In genomic region chr17:85622493-85623157, GRCm38 (mm10) we compare ENCODE assay signal across 18 mouse cellular contexts. TPM values are rescaled to one million over a fixed set of nuclear protein-coding genes. Genes with fewer than 3 reads are reported as not detected.
DNase-seq lines count a peak whose midpoint lies in the region; ATAC-seq and TF ChIP-seq lines count a peak whose summit lies in the region.
"Had no signal": no experiment of that assay in that cellular context is flagged by ENCODE, and none has a peak within 500 bp of the region (broad histone marks: within the 10 kb centered on the region; RNA-seq: fewer than 3 reads in every experiment).

No protein-coding gene starts in this region.

- H3K27ac ChIP-seq in intestine, embryonic 14.5 days (ENCODE audit: low read depth): no peak overlapping the region
- no peak overlapping the region for H3K27ac ChIP-seq in intestine, embryonic 16.5 days (ENCODE audit: low read length)
- peak overlapping the region; percentile 83 for H3K27ac ChIP-seq in embryonic facial prominence, embryonic 12.5 days
- peak overlapping the region; percentile 50; the same call in 1 of the 2 replicates for H3K27ac ChIP-seq in forebrain, embryonic 16.5 days (ENCODE audit: low read length)
- peak overlapping the region; percentile 9; the same call in 1 of the 2 replicates for H3K27ac ChIP-seq in midbrain, postnatal 0 days (ENCODE audit: low read depth, low read length)
- H3K27ac ChIP-seq: heart, embryonic 13.5 days; hindbrain, embryonic 15.5 days had no signal

- no peaks in the 10 kb centered on the region for H3K36me3 ChIP-seq in intestine, embryonic 14.5 days (ENCODE audit: control insufficient read depth, insufficient read depth, low read length)
- H3K36me3 ChIP-seq in intestine, embryonic 16.5 days (ENCODE audit: control insufficient read depth, insufficient read depth, low read length): no peaks in the 10 kb centered on the region
- no peaks in the 10 kb centered on the region for H3K36me3 ChIP-seq in embryonic facial prominence, embryonic 12.5 days
- no peaks in the 10 kb centered on the region for H3K36me3 ChIP-seq in forebrain, embryonic 16.5 days (ENCODE audit: control insufficient read depth, insufficient read depth)
- no peaks in the 10 kb centered on the region for H3K36me3 ChIP-seq in midbrain, postnatal 0 days (ENCODE audit: insufficient read depth, low read length)
- H3K36me3 ChIP-seq: heart, embryonic 13.5 days; hindbrain, embryonic 15.5 days had no signal

- no peak overlapping the region for H3K4me2 ChIP-seq in intestine, embryonic 14.5 days (ENCODE audit: low read length)
- H3K4me2 ChIP-seq in intestine, embryonic 16.5 days (ENCODE audit: low read depth, low read length): no peak overlapping the region
- peak overlapping the region; percentile 28 for H3K4me2 ChIP-seq in embryonic facial prominence, embryonic 12.5 days (replicated peaks)
- peak overlapping the region; percentile 72 for H3K4me2 ChIP-seq in forebrain, embryonic 16.5 days (ENCODE audit: low read length)
- no peak overlapping the region for H3K4me2 ChIP-seq in midbrain, postnatal 0 days (ENCODE audit: low read depth, low read length, poor library complexity, severe bottlenecking)
- H3K4me2 ChIP-seq: liver, embryonic 11.5 days had no signal

- TF ChIP-seq CTCF in midbrain, postnatal 0 days (IDR thresholded peaks at IDR 0.05): no peak

- no peak overlapping the region for H3K4me3 ChIP-seq in intestine, embryonic 14.5 days (ENCODE audit: low read depth, low read length)
- no peak overlapping the region for H3K4me3 ChIP-seq in intestine, embryonic 16.5 days (ENCODE audit: low read length)
- peak overlapping the region; percentile 38 for H3K4me3 ChIP-seq in embryonic facial prominence, embryonic 12.5 days
- peak overlapping the region; percentile 48 for H3K4me3 ChIP-seq in forebrain, embryonic 16.5 days (replicated peaks; ENCODE audit: low read length)
- H3K4me3 ChIP-seq in midbrain, postnatal 0 days (ENCODE audit: low read depth, low read length): peak overlapping the region; percentile 34; the same call in 1 of the 2 replicates
- H3K4me3 ChIP-seq: hindbrain, embryonic 15.5 days had no signal

- H3K9me3 ChIP-seq in intestine, embryonic 14.5 days (ENCODE audit: control insufficient read depth, low read length): no peaks in the 10 kb centered on the region
- no peaks in the 10 kb centered on the region for H3K9me3 ChIP-seq in intestine, embryonic 16.5 days (ENCODE audit: control insufficient read depth, low read length)
- no peaks in the 10 kb centered on the region for H3K9me3 ChIP-seq in embryonic facial prominence, embryonic 12.5 days
- H3K9me3 ChIP-seq in forebrain, embryonic 16.5 days (ENCODE audit: control insufficient read depth, low read length): no peaks in the 10 kb centered on the region
- no peaks in the 10 kb centered on the region for H3K9me3 ChIP-seq in midbrain, postnatal 0 days (ENCODE audit: low read length)
- H3K9me3 ChIP-seq: heart, embryonic 13.5 days; hindbrain, embryonic 15.5 days had no signal

- ATAC-seq in intestine, embryonic 14.5 days (replicated peaks; ENCODE audit: low FRiP score, low TSS enrichment, low read depth): no peak
- no peak for ATAC-seq in intestine, embryonic 16.5 days
- no peak for ATAC-seq in embryonic facial prominence, embryonic 12.5 days (ENCODE audit: insufficient number of reproducible peaks, insufficient read depth, low FRiP score, low TSS enrichment)
- no peak for ATAC-seq in forebrain, embryonic 16.5 days
- ATAC-seq in midbrain, postnatal 0 days (ENCODE audit: low FRiP score): no peak

- peaks cover 7% of the 10 kb centered on the region; the same call in 1 of the 2 replicates for H3K4me1 ChIP-seq in intestine, embryonic 14.5 days (replicated peaks; ENCODE audit: control insufficient read depth, insufficient read depth, low read length)
- peaks cover 10% of the 10 kb centered on the region for H3K4me1 ChIP-seq in intestine, embryonic 16.5 days (ENCODE audit: control insufficient read depth, insufficient read depth, low read length)
- H3K4me1 ChIP-seq in embryonic facial prominence, embryonic 12.5 days: peaks cover 25% of the 10 kb centered on the region
- H3K4me1 ChIP-seq in forebrain, embryonic 16.5 days (replicated peaks; ENCODE audit: control insufficient read depth, insufficient read depth, low read length): peaks cover 36% of the 10 kb centered on the region
- H3K4me1 ChIP-seq in midbrain, postnatal 0 days (ENCODE audit: insufficient read depth, low read length): no peaks in the 10 kb centered on the region

- H3K9ac ChIP-seq in intestine, embryonic 14.5 days (ENCODE audit: low read length): no peak overlapping the region
- H3K9ac ChIP-seq in intestine, embryonic 16.5 days (ENCODE audit: low read depth, low read length): no peak overlapping the region
- H3K9ac ChIP-seq in embryonic facial prominence, embryonic 12.5 days: peak overlapping the region; percentile 55
- H3K9ac ChIP-seq in forebrain, embryonic 16.5 days (replicated peaks; ENCODE audit: low read depth, low read length): peak overlapping the region; percentile 60
- H3K9ac ChIP-seq in midbrain, postnatal 0 days (replicated peaks; ENCODE audit: low read length, poor library complexity, severe bottlenecking): 0 out of 2 replicates have a peak overlapping the region, but pooled peaks have one; percentile 39
- H3K9ac ChIP-seq: heart, embryonic 13.5 days; hindbrain, embryonic 15.5 days had no signal

- WGBS in intestine, embryonic 14.5 days: 2% methylated on average over 12 of the region's 12 CpGs
- WGBS in intestine, embryonic 16.5 days: 4% methylated on average over 12 of the region's 12 CpGs
- 4% methylated on average over 12 of the region's 12 CpGs for WGBS in embryonic facial prominence, embryonic 12.5 days
- 8% methylated on average over 12 of the region's 12 CpGs for WGBS in forebrain, embryonic 16.5 days
- WGBS in midbrain, postnatal 0 days: 12% methylated on average over 12 of the region's 12 CpGs

- peak; percentile 64 for DNase-seq in intestine, embryonic 14.5 days (ENCODE audit: low spot score)
- DNase-seq in midbrain, postnatal 0 days (ENCODE audit: low spot score): no peak
- DNase-seq in lung, postnatal 14 days: no peak
- no peak for DNase-seq in frontal cortex, postnatal 25 days (ENCODE audit: low spot score in 2 of 2)
- DNase-seq in gastrocnemius, adult 8-10 months (ENCODE audit: low spot score in 2 of 2): no peak
- DNase-seq: cerebellum, postnatal 36 days; right cerebral cortex, postnatal 14 days; thymus, adult 2 months had no signal

- peaks cover 100% of the 10 kb centered on the region for H3K27me3 ChIP-seq in intestine, embryonic 14.5 days (replicated peaks; ENCODE audit: control insufficient read depth, insufficient read depth, low read length)
- peaks cover 84% of the 10 kb centered on the region for H3K27me3 ChIP-seq in intestine, embryonic 16.5 days (replicated peaks; ENCODE audit: control insufficient read depth, insufficient read depth, low read length)
- H3K27me3 ChIP-seq in embryonic facial prominence, embryonic 12.5 days: peaks cover 91% of the 10 kb centered on the region
- H3K27me3 ChIP-seq in forebrain, embryonic 16.5 days (replicated peaks; ENCODE audit: control insufficient read depth, insufficient read depth, low read length): peaks cover 60% of the 10 kb centered on the region
- H3K27me3 ChIP-seq in midbrain, postnatal 0 days (ENCODE audit: insufficient read depth, low read length): peaks cover 67% of the 10 kb centered on the region

RNA-seq across cellular contexts. Expression of gene Six3, which starts 9.2 kb away (rescaled TPM):
- not detected in 2 replicates for polyA plus RNA-seq in intestine, embryonic 14.5 days (2014; fragmentation: Nextera tagmentation; extraction: Ambion mirVana)
- not detected in 2 replicates for polyA plus RNA-seq in intestine, embryonic 16.5 days (2015; fragmentation: Nextera tagmentation; extraction: Ambion mirVana)
- polyA plus RNA-seq in embryonic facial prominence, embryonic 12.5 days (2016; fragmentation: Nextera tagmentation; extraction: Ambion mirVana): 8.9 and 9.8 TPM in 2 replicates
- polyA plus RNA-seq in forebrain, embryonic 16.5 days (2015; fragmentation: Nextera tagmentation; extraction: Ambion mirVana): 15.6 and 17.6 TPM in 2 replicates
- 11.2 and 12.8 TPM in 2 replicates for total RNA-seq in midbrain, postnatal 0 days (2014; rRNA removed)
- polyA plus RNA-seq in midbrain, postnatal 0 days (2015; fragmentation: Nextera tagmentation; extraction: Ambion mirVana): 23.3 and 28.0 TPM in 2 replicates
- total RNA-seq in gastrocnemius, adult 8-10 months (2022): not detected
- total RNA-seq: gastrocnemius, postnatal 4 days; neutrophil, adult 5-6 weeks had no signal
- polyA plus RNA-seq: heart, embryonic 13.5 days; kidney, embryonic 14.5 days; liver, embryonic 11.5 days; lung, embryonic 16.5 days had no signal

Comparison
In these comparisons a context has a peak if more than half of its experiments do, and no peak if none do; other contexts are left out.
1. H3K27ac ChIP-seq: peak in embryonic facial prominence, embryonic 12.5 days (single experiment), forebrain, embryonic 16.5 days (single experiment) and midbrain, postnatal 0 days (single experiment); none in intestine, embryonic 14.5 days (single experiment) and intestine, embryonic 16.5 days (single experiment).
2. H3K4me2 ChIP-seq: peak in embryonic facial prominence, embryonic 12.5 days (single experiment) and forebrain, embryonic 16.5 days (single experiment); none in intestine, embryonic 14.5 days (single experiment), intestine, embryonic 16.5 days (single experiment) and midbrain, postnatal 0 days (single experiment).
3. H3K4me3 ChIP-seq: peak in embryonic facial prominence, embryonic 12.5 days (single experiment), forebrain, embryonic 16.5 days (single experiment) and midbrain, postnatal 0 days (single experiment); none in intestine, embryonic 14.5 days (single experiment) and intestine, embryonic 16.5 days (single experiment).
4. H3K9ac ChIP-seq: peak in embryonic facial prominence, embryonic 12.5 days (single experiment), forebrain, embryonic 16.5 days (single experiment) and midbrain, postnatal 0 days (single experiment); none in intestine, embryonic 14.5 days (single experiment) and intestine, embryonic 16.5 days (single experiment).